Mouse (Mus musculus): ENCODE measurements around the gene Car12.

The Car12 gene

DNA sequence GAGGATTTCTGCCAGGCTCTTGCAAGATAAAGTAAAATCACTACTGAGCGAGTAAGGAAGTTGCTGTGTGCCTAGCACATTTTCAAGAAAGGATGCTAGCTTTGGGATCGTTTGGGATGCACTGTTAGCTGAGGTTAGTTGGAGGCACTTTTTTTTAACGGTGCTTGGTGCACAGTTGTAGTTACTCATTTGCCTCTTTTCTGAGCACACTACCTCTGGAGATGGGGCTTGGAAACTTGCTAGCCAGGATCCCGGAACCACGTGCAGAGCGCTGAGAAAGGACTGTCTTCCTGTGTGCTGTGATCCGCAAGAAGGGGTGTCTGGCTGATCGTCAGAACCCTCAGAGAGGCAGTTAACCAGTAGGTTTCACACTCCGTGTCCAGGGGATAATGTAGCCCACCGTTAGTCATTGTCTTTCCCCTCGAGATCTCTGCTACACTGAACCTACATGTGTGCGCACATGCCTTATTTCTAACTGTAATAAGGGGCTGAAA lies 583 bp downstream of the Car12 start:
- DNase-seq, result no peak

DNA sequence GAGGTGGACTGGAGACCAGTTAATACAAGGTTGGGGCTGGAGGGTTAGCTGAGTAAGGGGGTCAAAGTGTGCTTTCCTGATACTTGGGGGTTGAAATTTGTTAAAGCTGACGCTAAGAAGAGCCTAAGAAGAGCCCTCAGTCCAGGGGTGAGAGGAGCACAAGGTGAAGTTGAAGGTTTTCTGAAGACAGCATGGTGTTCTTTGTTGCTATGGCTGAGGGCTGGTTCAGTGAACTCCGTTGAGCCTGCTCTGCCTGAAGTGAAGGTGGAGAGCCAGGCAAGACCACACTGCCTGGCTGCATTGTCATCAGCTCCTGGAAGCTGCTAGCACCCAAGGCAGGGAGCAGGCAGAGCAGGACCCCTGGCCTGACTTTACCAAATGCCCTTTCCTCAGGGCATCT lies 1.9 kb downstream of the Car12 start:
- DNase-seq, result no peak

DNA sequence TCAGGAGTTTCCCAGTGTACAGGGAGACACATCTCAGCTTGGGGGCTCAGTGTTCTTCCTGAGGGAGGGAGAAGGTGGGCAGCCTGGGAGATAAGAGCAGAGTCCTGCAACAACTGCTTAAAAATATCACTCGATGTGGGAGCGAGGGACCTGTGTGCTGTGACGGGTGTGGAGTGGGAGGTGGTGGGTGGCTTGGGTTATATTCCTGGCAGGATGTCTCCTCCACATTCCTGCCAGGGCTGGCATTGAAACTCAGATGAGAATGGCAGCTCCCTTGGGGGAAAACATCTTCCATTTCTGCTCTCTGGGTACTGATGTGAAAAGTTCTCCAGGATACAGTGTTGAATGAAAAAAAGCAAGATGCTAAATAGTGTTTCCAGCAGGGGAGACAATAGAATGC lies 3.0 kb downstream of the Car12 start:
- no peak for DNase-seq

DNA sequence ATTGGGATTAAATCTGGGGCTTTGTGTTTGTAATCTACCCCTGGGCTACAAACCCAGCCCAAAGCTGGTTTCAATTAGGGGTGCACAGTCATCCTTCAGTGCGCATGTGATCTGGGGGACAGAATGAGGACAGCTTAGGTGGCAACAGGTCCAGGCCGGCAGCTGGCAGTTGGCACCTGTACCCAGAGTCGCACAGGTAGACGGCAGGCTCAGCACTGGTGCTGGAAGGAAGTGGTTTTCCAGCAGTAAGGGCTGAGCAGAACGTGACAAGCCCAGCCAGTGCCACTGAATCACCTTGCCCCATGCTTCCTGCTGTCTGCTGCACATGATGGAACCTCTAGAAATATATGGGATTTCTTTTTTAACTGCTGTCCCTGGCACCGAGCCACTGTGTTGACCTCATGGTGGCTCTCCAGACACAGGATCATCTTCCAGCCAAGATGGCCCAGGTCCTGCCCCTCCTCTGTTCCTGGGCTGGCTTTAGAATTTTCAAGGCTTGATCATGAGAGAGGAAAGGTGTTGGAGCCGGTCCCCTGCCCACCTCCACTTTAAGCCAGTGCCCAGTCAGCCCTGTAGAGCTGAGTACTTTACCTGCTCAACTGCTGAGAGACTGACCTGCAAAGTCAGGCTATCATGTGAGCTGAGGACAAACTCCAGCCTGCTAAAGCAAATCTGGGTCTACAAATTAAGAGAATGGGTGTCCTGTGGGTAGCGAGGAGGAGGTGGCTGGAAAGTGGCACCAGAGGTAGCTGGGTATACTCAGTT lies 7.4 kb downstream of the Car12 start:
- DNase-seq, result peak in 1 of 2 experiments; percentile 35

DNA sequence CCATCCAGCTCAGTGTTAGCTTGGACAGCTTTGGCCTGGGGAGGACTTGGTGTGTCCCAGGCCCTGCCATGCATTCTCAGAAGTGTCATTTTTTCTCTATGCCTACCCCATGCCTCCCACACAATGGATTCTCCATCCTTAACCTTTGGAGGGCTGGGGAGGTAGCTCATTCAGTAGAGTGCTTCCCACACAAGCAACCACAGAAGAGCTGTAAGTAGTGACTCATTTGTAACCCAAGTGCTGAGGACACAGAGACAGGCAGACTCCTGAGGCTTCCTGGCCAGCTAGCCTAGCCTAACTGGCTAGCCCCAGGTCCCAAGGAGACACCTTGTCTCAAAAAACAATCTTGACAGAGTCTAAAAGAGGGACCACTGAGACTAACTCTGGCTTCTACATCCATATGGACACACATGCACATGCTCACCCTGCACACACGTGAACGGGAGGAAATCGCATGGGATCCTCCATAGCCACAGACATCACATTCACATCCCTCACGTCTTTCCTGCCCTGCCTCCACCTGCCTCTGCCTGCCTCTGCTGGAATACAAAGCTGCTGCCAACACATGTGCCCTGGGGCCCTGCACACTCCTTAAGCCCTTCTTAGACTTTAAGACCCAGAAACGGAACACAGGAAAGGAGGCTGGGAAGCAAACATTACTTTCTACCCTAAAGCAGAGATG lies 8.8 kb downstream of the Car12 start:
- DNase-seq, result no peak

DNA sequence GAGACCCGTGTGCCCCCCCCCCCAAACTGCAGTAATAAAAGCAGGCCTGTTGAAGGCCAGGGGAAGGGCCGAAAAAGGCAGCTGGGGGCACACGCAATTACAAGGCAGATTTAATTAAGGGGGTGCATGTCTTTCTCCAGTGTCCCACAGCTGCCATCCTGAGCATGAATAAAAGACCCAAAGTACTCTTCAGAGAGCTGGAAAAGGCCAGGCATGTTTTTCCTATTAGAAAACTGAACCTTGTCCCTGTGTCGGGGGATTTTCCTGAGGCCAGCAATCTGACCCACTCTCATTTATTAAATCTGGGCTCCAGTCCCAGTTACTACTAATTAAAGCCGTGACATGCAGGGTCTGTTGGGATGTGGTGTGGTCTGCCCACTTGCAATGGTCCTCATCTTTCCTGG lies 9.4 kb downstream of the Car12 start:
- DNase-seq, result no peak

DNA sequence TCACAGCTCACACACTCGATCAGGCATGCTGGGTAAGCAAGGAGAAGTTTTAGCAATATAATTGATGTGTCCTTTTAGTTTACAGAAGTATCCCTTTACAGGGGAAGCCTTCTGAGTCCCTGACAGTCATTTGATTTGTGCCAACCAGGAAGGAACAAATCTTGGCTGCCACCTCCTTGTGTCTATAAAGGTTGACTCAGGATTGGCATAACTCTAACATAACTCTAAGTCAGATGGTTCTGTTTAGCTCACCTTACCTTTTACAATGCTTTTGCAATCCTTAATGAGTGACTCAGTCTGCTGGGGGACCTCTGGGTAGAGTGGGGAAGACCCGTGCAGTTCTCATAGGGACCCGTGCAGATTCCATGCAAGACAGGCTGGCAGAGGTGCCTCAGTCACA lies 12.1 kb downstream of the Car12 start:
- DNase-seq, result no peak

DNA sequence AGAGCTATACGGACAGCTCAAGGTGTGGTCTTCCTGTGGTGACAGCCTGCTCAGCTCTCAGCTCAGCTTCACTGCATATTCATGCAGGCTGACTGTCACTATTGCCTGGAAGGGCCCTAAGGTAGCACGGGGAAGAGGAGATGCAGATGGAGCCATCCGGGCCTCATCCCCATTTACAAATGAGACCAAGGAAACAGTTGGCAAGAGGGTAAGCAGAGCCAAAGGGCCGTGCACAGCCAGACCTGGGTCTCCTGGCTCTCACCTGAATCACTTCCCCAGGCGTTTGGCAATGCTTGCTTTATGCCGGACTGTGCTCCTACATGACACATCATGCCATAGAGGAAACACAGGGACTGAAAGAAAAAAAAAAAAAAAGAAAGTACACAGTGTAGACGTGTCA lies 13.8 kb downstream of the Car12 start:
- peak; percentile 46 to 68 for DNase-seq

DNA sequence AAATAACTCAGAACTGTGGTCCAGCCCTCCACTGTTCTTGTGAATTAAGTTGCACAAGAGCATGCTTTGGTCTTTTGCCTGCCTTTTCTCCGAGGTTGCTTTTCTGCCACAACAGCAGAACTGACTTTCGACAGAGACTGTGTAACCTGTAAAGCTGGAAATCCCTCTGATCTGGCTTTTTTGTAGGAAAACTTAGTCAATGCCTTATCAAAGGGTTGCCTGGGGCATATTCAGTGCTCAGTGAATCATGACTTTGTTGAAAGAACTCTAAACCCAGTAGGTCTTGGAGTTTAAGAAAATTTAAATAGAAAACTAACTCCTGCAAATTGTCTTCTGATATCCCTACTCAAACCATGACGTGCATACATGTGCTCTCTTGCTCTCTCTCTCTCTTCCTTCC lies 17.1 kb downstream of the Car12 start:
- DNase-seq, result no peak

DNA sequence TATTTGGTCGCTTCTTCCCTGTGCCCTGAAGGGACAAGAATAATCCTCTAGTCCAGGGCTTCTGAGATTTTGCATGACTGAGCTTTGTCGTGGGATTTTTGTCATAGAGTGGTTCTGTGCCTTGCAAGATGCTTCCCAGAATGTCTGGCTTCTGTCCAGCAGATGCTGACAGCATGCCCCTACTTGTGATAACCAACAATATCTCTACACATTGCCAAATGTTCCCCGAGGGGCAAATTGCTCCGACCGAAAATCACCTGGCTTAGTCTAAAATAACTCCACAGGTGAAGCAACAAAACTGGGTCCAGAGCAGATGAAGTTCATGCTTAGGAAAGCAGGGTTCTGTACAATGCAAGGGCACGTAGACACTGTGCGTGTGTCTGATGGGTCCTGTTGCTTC lies 17.8 kb downstream of the Car12 start:
- no peak for DNase-seq

DNA sequence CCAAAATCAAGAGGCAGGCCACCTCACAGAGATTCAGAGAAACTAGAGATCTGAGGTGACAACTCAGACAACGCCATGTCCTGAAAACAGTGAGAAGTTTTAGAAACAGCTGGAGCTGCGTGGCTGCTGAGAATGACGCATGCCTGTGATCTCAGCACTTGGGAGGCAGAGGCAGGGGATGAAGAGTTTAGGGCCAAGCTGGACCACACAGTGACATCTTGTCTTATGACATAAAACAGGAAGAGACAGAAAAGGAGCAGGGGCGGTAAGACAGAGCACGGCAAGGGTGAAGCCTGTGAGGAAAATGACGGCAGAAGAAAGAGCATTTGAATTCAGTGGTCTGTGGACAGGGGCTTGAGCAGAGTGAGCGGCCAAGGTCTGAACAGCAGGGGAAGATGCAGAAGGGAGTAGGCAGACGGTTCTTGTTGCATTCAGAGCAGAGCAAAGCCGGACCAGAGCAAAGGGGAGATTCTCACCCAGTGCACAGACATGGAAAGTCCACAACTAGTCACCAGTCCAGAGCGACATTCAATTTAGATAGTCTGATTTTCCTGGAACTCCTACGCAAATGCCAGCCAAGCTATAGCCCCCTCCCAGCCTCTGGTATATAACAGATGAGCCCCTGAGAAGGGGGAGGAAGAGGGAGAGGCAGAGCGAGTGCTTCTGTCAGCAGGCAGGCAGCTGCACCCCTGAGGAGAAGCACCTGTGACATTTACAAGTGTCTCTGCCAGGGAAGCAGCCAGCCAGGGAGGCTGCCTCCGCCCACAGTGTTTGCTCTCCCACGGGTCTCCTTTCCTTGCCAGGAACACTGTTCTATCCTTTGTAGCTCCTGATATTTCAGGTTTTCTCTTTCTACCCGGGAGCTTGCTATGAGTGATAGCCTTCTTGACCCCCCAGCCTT lies 19.6 kb downstream of the Car12 start:
- peak; percentile 72 to 88 for DNase-seq

DNA sequence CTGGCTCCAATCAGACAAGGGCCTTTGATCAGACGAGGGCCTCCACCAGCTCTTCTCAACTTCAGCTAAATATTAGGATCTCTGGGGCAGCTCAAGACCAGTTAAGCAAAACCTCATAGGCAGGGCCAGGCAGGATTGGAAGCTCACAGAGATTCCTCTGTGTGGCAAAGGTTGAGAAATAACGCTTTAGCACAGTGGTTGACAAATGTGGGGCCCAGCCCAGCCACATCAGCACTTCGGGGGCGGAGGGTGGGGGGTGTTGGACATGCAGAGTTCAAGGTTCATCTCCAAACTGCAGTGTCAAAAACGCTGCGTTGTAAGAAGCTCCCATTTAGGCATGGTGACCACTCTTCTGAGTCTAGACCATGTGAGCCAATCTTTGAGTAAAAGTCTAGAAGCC lies 21.1 kb downstream of the Car12 start:
- DNase-seq, result no peak

DNA sequence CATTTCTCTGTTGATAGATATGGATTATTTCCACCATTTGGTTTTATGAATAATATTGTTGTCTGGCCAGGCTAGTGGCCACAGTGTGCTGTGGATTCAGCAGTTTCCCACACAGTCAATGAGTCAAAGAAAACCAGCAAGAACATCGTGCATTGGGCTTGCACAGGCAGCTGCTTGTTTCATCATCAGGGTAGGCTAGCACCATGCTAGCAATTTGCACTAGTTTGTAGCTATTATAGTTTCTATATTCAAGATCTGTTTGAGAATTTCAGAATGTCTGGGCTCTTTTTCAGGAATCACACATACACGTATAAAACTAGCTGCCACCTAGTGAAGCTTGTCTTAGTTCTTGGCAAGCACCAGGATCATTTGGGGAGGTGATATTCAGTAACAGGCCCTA lies 21.6 kb downstream of the Car12 start:
- DNase-seq, result no peak

DNA sequence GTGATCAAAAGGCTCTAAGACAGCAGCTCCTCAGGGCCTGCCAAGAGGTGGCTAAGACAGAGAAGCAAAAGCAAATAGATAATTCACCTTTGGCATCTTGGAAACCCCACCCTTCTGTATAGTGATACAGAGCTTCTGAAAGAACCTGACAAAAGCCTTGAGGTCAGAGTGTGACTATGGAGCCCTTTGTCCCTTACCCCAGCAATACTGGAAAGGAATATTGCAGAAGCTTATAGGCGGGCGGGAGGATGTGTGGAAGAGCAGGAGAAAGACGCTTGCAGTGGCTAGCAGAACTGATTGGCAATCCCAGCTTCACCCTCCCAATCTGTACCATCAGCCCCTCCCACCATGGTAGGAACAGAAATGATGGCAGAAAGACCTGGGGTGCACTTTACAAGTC lies 22.5 kb downstream of the Car12 start:
- no peak for DNase-seq

DNA sequence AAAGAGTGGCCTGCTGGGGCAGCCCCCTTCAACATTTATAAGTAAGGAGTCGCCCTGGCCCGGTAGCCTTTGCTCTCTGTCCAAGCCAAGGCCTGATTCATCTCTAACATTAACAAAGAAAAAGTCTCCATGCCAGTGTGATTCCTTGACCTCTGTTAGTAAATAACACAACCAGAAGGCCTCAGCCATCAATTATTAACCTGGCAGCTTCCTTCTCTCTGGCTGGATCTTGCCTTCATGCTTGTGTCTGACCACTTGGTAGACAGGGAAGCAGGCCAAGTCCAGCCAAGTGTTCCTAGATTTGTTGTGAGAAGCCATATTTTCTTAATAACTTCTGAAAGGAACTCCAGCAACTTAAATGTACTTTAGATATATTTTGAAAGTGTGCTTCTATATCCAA lies 23.1 kb downstream of the Car12 start:
- peak in 1 of 2 experiments; percentile 35 for DNase-seq

DNA sequence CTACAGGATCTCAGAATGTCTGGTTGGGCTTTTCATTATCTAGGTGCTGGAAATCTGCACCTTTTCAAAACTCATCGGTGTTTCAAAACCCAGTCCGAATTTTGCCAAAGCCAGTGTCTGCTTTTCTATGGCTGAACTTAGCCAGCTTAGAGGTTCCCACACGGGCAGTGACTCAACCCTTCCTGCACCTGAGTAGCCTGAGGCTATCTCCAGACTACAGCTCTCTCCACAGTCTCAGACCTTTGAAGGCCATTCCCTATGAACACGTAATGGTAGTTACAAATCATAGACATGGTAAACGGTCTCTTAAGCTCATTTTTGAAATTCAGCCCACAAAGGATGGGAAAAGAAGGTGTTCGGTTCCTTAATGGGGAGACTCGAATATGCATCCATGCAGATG lies 26.0 kb downstream of the Car12 start:
- no peak for DNase-seq

DNA sequence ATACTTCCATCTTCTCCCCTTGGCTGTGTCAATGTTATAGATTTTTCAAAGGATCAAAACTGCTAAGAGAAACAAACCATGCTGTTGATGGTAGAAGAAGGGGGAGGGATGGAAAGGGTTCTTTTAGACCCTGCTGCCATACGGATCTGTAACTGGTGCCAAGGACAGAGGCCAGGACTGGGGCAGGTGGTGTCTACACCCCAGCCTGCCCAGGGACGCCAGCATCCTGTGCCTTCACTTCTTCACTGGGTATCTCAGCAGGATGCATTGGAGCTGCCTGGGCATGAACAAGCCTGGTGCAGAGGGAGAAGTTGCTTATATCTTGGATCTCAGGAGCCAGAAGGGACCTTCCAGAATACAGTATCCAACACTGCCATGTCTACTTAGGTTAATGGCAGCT lies 31.0 kb downstream of the Car12 start:
- peak in 1 of 2 experiments; percentile 29 for DNase-seq

DNA sequence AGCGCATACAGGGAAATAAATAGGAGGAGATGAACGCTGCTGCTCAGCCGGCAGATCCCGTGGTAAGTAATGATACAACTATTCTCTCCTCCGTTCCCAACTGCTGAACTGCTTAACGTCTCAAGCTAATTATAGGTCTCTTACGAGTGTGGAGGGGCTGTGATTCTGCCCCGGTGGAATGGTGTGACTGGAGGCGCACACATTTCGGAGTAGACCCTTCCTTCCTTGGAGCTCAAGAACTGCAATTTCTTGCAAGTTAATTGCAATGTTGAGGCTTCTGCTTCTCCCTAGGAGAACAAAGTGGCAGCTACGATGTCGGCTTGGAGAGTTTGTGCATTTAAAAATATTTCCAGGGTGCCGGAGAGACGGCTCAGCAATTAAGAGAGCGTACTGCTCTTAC lies 34.9 kb downstream of the Car12 start:
- DNase-seq, result no peak

DNA sequence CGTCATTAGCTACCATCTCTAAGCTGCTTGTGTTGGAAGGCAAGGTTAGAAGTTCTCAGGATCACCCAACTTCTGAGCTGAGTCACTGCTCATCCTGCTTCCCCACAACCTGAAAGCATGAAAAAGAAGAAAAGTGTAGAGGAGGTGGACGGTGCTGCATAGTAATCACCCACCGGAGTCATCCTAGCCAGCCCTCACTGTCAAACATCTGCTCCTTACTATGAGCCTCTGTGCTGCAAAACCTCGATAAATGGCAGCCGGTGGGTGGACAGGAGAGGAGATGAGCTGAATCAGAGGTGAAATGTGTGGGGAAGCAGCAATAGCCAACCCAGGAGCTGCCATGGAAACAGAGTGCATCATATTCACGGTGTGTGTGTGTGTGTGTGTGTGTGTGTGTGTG lies 39.4 kb downstream of the Car12 start:
- no peak for DNase-seq

DNA sequence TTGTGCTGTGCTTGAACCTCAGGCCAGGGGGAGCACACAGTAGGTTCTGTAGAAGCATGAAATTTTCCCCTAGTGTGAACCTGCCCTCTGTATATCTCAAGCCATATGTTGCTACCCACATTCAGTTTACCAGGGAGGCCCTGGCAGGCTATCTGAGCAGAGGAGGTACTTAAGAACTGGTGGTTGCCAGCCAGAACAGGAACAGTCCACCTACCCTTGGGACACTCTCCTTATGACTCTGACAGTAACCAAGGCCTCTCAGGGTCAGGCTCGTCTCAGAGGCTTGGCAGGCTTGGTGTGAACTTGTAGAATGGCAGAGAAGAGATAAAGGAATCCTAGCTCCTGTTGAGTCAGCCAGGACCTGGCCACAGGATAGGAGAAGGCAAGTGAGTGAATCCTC lies 47.5 kb downstream of the Car12 start:
- DNase-seq, result no peak

DNA sequence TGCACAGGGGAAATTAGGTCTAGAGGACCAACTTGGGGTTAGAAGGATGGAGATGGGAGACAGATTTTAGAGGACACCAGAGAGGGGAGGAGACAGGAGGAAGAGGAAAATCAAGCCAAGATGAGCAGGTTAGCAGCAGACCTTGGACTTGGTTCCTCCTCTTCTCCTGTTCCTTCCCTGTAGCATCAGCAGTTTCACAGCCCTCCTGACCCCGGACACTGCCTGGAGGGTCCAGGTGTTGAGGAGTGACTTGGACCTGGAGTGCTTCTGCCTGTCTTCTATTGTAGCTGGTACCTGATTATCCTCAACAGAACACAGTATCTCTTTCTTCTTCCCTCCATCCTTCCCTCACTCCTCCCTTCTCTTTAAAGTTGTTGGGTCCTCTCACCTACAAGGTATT lies 55.2 kb downstream of the Car12 start:
- DNase-seq, result no peak

DNA sequence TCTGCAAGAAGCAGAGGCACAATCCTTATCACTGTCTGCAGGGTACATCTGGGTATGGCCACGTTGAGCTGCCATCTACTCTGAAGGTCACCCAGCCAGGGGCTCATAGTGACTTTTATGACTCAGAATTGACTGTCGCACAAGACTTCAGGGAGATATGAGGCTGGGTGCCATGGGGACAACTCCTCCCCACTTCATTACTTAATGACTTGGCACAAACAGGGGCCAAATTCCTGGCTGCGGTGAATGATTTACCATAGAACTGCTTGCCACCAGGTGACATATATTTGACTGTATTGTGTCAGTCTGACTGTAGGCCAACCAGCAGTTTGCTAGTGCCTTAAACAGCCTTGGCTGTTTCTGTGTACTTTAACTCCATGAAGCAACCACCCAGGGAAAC lies 55.8 kb downstream of the Car12 start:
- no peak for DNase-seq

DNA sequence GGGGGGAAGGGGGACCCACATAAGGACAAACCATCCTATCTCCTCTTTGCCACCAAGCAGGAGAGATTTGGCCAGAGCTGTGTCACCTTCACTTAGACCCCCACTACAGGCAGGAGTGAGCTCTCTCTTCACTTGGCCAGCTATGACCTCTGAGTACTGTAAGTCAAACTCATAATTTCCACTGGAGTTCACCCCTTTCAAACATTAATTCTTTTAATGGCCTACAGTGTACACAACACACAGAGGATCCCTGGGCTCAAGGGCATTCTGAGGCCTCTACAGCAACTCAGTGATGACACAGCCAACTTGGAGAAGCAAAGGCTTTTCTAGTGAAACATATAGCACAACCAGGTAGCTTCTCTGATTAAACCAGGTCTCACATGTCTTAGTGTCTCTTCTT lies 57.2 kb downstream of the Car12 start:
- no peak for DNase-seq

DNA sequence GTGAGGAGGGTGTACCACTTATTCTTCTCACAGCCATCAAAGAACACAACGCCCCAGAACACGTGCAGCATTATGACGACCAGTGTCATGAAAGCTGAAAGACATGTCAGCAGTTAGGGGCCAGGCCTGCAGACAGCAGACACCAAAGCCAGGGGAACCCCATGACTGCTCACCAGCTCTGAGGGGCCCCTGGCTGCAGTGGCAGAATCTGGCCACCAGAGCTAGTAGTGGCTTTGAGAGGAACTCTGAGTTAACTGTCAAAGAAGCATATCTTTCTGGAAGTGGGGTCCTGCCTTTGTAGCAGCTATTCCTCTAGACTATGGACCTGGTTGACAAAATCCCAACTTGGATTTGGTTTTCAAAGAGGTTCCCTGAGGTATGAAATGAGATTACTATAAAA lies 71.1 kb downstream of the Car12 start:
- peak in 1 of 2 experiments; percentile 21 for DNase-seq
